Mouse (Mus musculus) bone marrow, adult 2 months (tissue): ENCODE measurements around the gene H2afj. TPM values are rescaled to one million over a fixed set of nuclear protein-coding genes. Genes with fewer than 3 reads are reported as not detected.

Experiments
- H3K27ac ChIP-seq: fragments of 200-500 bp; 2 replicates; pipeline ENCODE4 v1.5.1; 2012; ENCODE audit warnings: low read depth, mild to moderate bottlenecking, control low read depth, inconsistent platforms, low read length; ENCODE audit not compliant: control insufficient read depth, poor library complexity, insufficient read depth
- H3K4me1 ChIP-seq: fragments of 200-500 bp; 2 replicates; pipeline ENCODE4 v1.6.1; 2011; ENCODE audit warnings: low read length; ENCODE audit not compliant: control insufficient read depth, insufficient read depth
- H3K4me3 ChIP-seq: fragments of 200-500 bp; replicated peaks from 2 replicates; pipeline ENCODE3; 2011; ENCODE audit warnings: mild to moderate bottlenecking, low read depth, low read length, control low read depth; ENCODE audit not compliant: control insufficient read depth
- CTCF ChIP-seq: fragments of 200-500 bp; IDR thresholded peaks from 2 replicates; pipeline ENCODE4 v1.5.1; 2011; ENCODE audit warnings: low read length, control low read depth; ENCODE audit not compliant: control insufficient read depth, insufficient read depth
- POLR2A ChIP-seq: fragments of 200-500 bp; IDR thresholded peaks from 2 replicates; pipeline ENCODE4 v1.6.1; 2011; ENCODE audit warnings: low read depth, mild to moderate bottlenecking, control low read depth, low read length, borderline replicate concordance; ENCODE audit not compliant: control insufficient read depth
- WGBS: fragments of 180-500 bp; shearing (Covaris S2); methylation state at CpG from one replicate; pipeline ENCODE4 v1.1.7; 2018; 5-methylcytosine and 5-hydroxymethylcytosine counted together
- polyA plus RNA-seq: library from polyadenylated mRNA; stranded (reverse); fragments of >200 nt; gene quantifications from 2 replicates; pipeline ENCODE4 v1.2.4, GENCODE M21; 2011; ENCODE audit warnings: low replicate concordance; ENCODE audit not compliant: missing spikeins, insufficient read depth, insufficient read length

The H2afj gene
- 65.5 and 78.9 TPM in 2 replicates for polyA plus RNA-seq

DNA sequence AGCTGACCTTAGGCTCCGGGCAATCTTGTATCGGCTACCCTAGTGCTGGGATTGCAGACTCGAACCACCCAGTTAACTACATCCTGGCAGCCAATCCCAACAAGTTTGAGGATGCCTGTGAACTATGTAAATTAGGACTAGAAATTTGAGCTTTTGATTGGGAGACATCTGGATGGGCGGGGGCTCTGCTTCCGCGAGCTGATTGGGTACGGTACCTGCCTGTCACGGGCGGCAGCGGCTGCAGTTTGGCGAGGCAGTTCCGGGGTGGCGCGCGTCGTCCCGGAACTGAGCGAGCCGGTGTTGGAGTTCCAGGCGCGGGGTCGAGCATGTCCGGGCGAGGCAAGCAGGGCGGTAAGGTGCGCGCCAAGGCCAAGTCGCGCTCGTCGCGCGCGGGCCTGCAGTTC is at the start of gene H2afj:
Gene H2afj (plus strand): TSS at position 231 of the 404 bp plus-strand sequence.
- H3K4me3 ChIP-seq = peak within 1 kb of the TSS; percentile 79
- peaks cover 2% of the 10 kb centered on the region; the same call in 1 of the 2 replicates for H3K4me1 ChIP-seq
- under 1% methylated on average over 34 of the region's 34 CpGs for WGBS
- TF ChIP-seq POLR2A (peak; percentile 91), CTCF (no peak)
- H3K27ac ChIP-seq = peak within 1 kb of the TSS; percentile 94

DNA sequence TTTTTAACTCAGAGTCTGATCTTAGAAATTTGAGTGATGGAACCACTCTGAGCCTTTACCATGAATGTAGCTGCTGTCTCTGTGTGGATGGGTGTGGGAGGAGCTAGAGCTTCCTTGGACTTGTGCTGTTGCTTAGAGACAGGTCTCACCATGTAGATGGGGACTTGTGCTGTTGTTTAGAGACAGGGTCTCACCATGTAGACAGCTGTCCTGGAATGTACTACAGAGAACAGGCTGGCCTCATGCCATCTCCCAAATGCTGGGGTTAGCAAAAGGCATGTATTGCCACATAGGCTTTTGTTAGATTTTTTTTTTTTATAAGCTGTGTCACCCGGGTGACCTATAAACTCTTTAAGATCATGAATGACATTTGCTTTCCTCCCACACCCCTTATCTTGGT is 44.1 kb upstream of the H2afj start:
- H3K4me1 ChIP-seq = no peaks in the 10 kb centered on the region
- no peak overlapping the region for H3K27ac ChIP-seq
- no peak overlapping the region for H3K4me3 ChIP-seq
- TF ChIP-seq CTCF (no peak), POLR2A (no peak)
- 12% methylated on average over 1 of the region's 1 CpGs for WGBS

DNA sequence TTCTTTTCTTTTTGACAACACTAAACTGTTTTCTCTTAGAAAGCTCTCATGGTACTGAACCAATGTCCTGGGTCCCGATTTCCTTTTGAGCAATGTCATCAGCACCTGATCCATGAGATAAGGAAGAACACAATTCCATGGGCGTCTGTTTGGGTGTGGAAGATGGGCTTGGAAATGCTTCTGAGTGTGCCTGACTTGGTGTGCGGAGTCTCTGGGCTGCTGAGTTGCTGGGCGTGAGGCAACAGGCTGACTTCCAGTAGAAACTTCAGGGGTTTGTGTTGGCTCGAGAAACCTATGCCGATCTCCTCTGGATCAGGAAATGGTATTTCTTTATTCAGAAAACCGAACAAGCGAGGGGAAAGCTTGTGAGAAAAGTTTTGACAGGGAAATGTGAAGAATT is 38.9 kb upstream of the H2afj start:
- TF ChIP-seq POLR2A (no peak), CTCF (no peak)
- WGBS = 65% methylated on average over 8 of the region's 8 CpGs
- no peak overlapping the region for H3K27ac ChIP-seq
- H3K4me3 ChIP-seq = no peak overlapping the region
- no peaks in the 10 kb centered on the region for H3K4me1 ChIP-seq

GRCm38 (mm10) chr6:136769859-136770258 is 38.2 kb upstream of the H2afj start:
- TF ChIP-seq POLR2A (no peak), CTCF (no peak)
- H3K27ac ChIP-seq = no peak overlapping the region
- H3K4me3 ChIP-seq = no peak overlapping the region
- H3K4me1 ChIP-seq = no peaks in the 10 kb centered on the region
- 78% methylated on average over 7 of the region's 7 CpGs for WGBS

- TF ChIP-seq CTCF = no peak
- H3K4me1 ChIP-seq = no peaks in the 10 kb centered on the region
- H3K4me3 ChIP-seq = no peak overlapping the region
- 77% methylated on average over 1 of the region's 1 CpGs for WGBS
- no peak overlapping the region for H3K27ac ChIP-seq
Observed at GRCm38 (mm10) chr6:136776392-136776791, 31.7 kb upstream of the H2afj start.

DNA sequence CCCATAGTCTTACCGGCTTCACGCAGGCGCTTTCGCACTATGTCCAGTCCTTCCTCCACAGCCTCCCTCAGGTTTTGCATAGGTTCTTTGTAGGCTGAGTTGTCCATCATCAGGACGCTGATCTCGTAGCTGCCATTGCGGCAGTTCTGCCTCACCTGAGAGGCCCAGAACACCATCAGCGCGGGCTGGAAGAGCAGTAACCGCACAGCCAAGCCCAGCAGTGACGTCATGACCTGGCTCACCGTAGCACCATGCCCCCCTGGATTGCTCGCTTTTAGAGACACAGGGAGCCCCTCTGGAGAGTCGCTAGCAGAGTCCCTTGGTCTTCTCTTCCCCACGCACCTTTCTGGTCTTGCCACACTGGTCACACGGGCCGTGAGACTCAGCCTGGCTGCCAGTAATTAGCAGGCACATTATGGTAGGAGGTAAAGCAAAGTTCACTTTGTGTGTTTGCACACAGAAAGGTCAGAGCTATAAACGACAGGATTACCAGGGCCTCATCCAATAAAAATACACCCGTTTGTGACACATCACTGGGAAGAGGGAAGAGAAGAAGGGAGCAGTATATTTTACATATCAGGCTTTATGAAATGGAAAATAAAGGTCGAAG is 26.6 kb upstream of the H2afj start, which contains the start of gene Gucy2c:
Gene Gucy2c (minus strand): TSS at position 389 of the 610 bp plus-strand sequence.
- no peaks in the 10 kb centered on the region; the same call in 1 of the 2 replicates for H3K4me1 ChIP-seq
- no peak within 1 kb of the TSS for H3K4me3 ChIP-seq
- whole genome bisulfite sequencing = 79% methylated on average over 20 of the region's 20 CpGs
- TF ChIP-seq POLR2A = no peak
- no peak for TF ChIP-seq CTCF
- H3K27ac ChIP-seq = no peak within 1 kb of the TSS

GRCm38 (mm10) chr6:136782146-136782545 is 25.9 kb upstream of the H2afj start:
- WGBS = 71% methylated on average over 12 of the region's 12 CpGs
- H3K27ac ChIP-seq = no peak overlapping the region
- peaks cover 1% of the 10 kb centered on the region; the same call in 1 of the 2 replicates for H3K4me1 ChIP-seq
- H3K4me3 ChIP-seq = no peak overlapping the region
- TF ChIP-seq POLR2A = no peak
- no peak for TF ChIP-seq CTCF

GRCm38 (mm10) chr6:136782761-136783160 is 25.3 kb upstream of the H2afj start:
- 85% methylated on average over 9 of the region's 9 CpGs for WGBS
- H3K4me3 ChIP-seq = no peak overlapping the region
- peaks cover 1% of the 10 kb centered on the region; the same call in 1 of the 2 replicates for H3K4me1 ChIP-seq
- H3K27ac ChIP-seq = no peak overlapping the region
- no peak for TF ChIP-seq POLR2A
- no peak for TF ChIP-seq CTCF
